Mouse (Mus musculus) olfactory bulb, adult 2 months (tissue): ENCODE measurements at regions not wholly inside any gene's neighbourhood (a gene's known extent, or its start where the extent isn't known, plus 50 kb on each side); places are given as distances from the start of the nearest gene placed in this dataset.

ENCODE experiments used
- H3K27ac ChIP-seq: fragments of 200-500 bp; 2 replicates; pipeline ENCODE4 v1.5.1; 2012; ENCODE audit warnings: low read depth, low read length; ENCODE audit not compliant: insufficient read depth
- H3K4me1 ChIP-seq: fragments of 200-500 bp; 2 replicates; pipeline ENCODE4 v1.6.1; 2012; ENCODE audit warnings: low read length; ENCODE audit not compliant: control insufficient read depth, insufficient read depth
- H3K4me3 ChIP-seq: fragments of 200-500 bp; 2 replicates; pipeline ENCODE4 v1.5.1; 2012; ENCODE audit warnings: mild to moderate bottlenecking, low read depth, low read length, moderate library complexity; ENCODE audit not compliant: insufficient read depth
- CTCF ChIP-seq: fragments of 200-500 bp; IDR thresholded peaks from 2 replicates; pipeline ENCODE4 v1.5.1; 2012; ENCODE audit warnings: low read depth, mild to moderate bottlenecking, low read length, moderate library complexity; ENCODE audit not compliant: insufficient read depth
- POLR2A ChIP-seq: fragments of 200-500 bp; IDR thresholded peaks from 2 replicates; pipeline ENCODE4 v1.6.1; 2012; ENCODE audit warnings: mild to moderate bottlenecking, low read depth, low read length, moderate library complexity; ENCODE audit not compliant: insufficient read depth
- WGBS: fragments of 180-500 bp; shearing (Covaris S2); methylation state at CpG from one replicate; pipeline ENCODE4 v1.1.7; 2018; 5-methylcytosine and 5-hydroxymethylcytosine counted together

DNA sequence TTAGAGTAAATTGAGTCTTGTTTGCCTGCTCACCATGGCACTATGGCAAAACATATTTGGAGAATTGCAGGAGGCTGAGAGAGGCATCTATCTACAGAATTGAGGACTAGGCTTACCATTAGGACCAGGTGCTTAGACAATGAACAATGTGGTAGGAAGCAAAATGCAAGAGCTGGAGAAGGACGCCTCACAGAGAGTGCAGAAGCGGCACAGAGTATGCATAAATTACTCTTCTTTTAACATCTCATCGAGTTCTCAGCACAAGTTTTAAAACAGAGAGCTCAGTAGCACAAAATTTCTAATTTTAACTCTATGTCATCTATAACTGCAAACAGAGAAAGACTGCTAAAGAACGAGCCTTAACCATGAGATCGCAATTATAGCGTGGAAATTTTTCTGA, 231.1 kb downstream of the Med10 start:
- Histone ChIP-seq H3K27ac (no peak overlapping the region), H3K4me1 (no peaks in the 10 kb centered on the region), H3K4me3 (no peak overlapping the region)
- TF ChIP-seq POLR2A: no peak
- TF ChIP-seq CTCF: no peak
- WGBS: 45% methylated on average over 6 of the region's 6 CpGs

DNA sequence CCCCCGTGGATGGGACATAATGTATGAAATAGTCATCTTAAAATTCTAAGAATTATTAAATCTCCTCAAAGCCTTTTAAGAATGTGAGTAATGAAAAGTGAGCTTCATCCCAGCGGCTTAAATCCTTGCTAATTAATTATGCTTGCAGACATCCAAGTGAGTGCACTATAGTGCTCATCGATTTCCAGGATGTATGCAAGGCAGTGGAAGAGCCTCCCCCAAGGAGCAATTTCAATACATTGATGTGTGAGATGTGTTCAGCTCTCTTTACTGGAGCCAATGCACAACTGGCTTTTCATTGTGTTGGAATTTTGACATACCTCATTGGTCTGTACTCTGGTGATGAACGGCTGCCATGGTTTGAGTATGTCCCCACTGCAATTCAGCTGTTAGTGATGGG, 231.6 kb downstream of the Med10 start:
- H3K4me1 ChIP-seq: no peaks in the 10 kb centered on the region
- H3K27ac ChIP-seq: no peak overlapping the region
- H3K4me3 ChIP-seq: no peak overlapping the region
- 51% methylated on average over 4 of the region's 4 CpGs for WGBS
- TF ChIP-seq CTCF (no peak), POLR2A (no peak)

DNA sequence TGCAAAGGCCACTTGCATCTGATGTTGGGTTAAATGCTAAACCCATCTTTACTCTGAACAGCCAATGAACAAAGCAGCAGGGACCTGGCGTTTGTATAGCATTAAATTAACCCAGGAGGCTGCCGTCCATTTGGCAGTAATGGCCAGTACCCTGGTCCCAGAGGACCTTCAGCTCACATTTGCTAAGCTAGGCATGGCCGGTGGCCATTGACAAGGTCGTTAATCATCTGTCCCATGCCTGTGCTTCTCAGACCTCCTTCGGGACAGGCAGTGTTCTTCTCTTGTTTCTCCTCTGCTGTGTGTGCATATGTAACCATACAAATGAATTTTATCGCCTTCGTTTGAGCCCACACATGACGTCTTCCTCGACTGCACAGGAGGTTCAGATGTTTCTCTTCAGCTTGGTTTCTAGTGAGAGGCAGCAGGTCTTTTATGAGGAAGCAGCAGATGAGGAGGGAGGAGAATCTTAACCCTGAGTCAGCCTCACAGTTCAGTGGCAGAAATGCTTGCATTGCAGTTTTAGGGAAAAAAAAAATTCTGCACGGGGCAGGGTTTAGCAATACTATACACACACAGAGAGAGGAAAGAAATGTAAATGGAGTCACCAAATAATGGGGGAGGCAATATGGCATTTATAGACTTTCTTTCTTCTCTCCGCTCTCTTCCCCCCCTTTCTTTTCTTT, 235.9 kb downstream of the Med10 start:
- no peaks in the 10 kb centered on the region for H3K4me1 ChIP-seq
- TF ChIP-seq POLR2A: no peak
- TF ChIP-seq CTCF: no peak
- WGBS: 73% methylated on average over 11 of the region's 11 CpGs
- H3K4me3 ChIP-seq: no peak overlapping the region
- H3K27ac ChIP-seq: no peak overlapping the region

DNA sequence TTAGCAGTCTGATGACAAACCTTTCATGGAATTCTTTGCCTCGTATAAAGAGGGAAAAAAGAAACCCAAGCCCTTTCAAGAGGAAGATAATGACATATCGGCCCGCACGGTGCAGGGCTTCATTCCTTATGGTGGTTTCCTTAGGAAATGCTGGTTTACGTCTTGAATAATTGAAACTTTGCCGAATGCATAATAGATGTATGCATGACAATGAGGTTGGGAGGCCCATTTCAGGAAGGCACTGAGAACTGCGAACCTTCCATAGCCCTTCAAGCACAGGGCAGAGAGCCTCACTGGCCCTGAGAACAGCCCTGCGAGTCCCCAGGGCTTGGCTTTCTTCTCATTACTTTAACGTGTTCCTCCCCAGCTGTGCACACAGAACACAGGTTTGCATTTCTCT, 255.7 kb downstream of the Med10 start:
- Histone ChIP-seq H3K4me1 (no peaks in the 10 kb centered on the region), H3K27ac (no peak overlapping the region), H3K4me3 (no peak overlapping the region)
- WGBS: 52% methylated on average over 9 of the region's 9 CpGs
- TF ChIP-seq CTCF: no peak
- TF ChIP-seq POLR2A: no peak

DNA sequence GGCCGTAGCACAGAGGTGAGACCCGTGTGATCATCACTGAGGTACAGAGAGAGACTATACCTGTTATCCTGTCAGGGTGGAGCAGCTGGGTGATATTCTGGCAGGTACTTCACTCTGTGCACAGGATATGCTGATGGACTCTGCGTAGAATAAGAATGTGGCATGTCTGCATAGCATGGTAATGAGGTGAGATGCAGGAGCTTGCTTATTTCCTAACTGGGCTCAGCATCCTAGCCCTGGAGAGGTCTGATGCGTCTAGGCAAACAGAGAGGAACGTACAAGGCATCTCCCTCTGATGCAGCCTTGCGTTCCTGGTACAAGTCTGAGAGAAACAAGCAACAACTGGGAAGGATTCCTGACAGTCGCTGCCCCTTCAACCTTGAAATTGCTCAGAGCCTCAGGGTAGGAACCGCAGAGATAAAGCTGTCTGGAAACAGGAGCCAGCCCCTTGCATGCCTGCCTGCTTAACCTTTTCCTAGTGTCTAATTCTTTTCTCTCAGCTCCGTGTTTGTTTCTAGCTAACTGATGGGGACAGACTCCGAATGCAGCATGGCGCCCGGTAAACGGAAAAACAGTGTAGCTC, 259.3 kb downstream of the Med10 start:
- TF ChIP-seq POLR2A (no peak), CTCF (no peak)
- Histone ChIP-seq H3K4me3 (no peak overlapping the region), H3K4me1 (no peaks in the 10 kb centered on the region), H3K27ac (no peak overlapping the region)
- WGBS: 81% methylated on average over 13 of the region's 13 CpGs

DNA sequence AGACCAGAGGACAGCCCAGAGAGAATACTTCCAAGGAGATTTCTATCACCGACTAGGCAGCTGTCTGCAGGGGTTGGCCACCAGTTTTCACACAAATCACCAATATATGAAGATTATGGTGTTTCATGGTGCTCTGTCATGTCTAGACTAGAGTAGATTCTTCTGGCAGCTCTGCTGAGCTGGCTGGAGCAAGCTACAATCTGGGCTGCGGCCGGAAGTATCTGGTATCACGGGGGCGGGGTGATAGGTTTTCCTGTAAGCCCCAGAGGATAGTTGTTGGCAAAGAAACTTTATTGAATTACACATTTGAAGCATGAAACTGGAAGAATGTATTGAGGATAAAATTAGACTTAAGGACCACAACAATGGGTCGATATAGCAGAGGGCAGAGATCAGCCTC, 271.5 kb downstream of the Med10 start:
- 89% methylated on average over 6 of the region's 6 CpGs for WGBS
- H3K4me3 ChIP-seq: no peak overlapping the region
- no peak overlapping the region for H3K27ac ChIP-seq
- H3K4me1 ChIP-seq: no peaks in the 10 kb centered on the region
- TF ChIP-seq POLR2A (no peak), CTCF (no peak)

DNA sequence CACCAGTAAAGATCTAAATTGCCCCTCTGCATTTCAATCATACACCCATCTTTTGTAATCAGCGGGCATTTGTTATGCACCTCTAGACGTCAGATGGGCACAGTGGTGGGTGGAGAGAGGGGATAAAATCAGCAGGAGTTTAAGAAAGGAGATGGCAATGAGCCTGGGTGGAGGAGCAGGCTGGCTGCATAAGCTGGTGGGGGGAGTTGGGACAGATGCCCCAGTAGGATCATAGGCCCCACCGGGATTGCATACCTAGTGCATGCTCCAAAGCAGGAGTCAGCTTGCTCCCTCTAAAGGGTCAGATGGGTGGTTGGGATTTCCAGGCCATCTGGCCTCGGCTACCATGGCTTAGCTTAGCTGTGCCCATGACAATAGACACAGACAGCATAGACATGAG, 273.2 kb downstream of the Med10 start:
- Histone ChIP-seq H3K27ac (no peak overlapping the region), H3K4me1 (no peaks in the 10 kb centered on the region), H3K4me3 (no peak overlapping the region)
- TF ChIP-seq CTCF (no peak), POLR2A (no peak)
- 84% methylated on average over 4 of the region's 4 CpGs for WGBS

DNA sequence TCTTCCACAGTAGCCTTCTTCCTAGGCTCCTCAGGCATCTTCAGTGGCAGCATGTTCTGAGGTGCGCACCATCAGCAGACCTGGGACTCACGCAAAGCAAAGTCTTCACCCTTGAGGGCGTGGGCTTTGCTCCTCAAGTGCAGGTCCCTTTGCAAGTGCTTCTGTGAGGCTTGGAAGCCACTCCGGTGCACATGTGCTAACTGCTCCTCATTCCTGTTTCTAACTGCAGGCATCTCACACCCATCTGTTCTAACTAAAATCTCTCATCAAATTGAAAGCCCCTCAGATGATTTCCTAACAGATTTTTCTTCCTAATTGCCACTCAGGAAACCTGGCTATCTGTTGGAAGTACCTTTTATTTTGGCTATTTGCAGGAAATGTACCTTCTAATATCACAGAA, 278.9 kb downstream of the Med10 start:
- no peak overlapping the region for H3K27ac ChIP-seq
- WGBS: 85% methylated on average over 4 of the region's 4 CpGs

DNA sequence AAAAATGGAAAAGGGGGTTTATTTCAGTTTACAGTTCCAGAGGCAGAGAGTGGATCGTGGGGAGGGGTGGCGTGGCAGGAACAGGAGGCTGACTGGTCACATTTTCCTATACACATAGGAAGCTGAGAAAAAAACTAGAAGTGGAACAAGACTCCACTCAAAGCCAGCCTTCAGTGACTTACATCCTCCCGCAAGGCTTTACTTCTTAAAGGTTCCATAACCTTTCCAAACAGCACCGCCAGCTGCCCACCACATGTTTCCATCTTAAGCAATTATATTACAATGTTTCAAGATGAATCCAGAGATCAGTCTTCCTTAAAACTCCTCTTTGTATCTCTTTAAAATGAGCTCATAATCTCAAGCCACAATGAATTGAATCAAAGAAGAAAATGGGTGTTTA, 290.7 kb downstream of the Med10 start:
- Histone ChIP-seq H3K4me3 (no peak overlapping the region), H3K27ac (no peak overlapping the region), H3K4me1 (no peaks in the 10 kb centered on the region)
- TF ChIP-seq CTCF (no peak), POLR2A (no peak)
- WGBS: 78% methylated on average over 4 of the region's 4 CpGs

More for the DNA sequence above, 278.9 kb downstream of the Med10 start:
- no peak for TF ChIP-seq CTCF
- TF ChIP-seq POLR2A: no peak
- Histone ChIP-seq H3K4me3 (no peak overlapping the region), H3K4me1 (no peaks in the 10 kb centered on the region)

DNA sequence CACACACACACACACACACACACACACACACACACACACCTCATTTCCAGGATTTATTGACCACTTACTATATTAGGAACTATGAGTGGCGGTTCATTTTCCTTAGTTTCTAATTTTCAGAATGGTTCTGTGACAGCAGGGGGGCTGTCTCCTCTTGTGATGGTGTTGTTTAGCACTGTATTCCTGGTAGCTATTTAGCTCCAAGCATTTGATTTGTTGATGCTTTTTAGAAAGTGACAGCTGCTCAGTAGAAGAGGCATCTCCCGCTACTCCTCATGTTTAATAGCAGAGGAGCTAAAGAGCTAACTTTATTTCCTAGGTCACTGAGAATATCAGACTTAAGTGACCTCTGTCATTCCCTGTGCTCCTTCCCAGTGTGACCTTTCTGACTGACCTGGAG, 291.8 kb downstream of the Med10 start:
- no peak overlapping the region for H3K4me3 ChIP-seq
- TF ChIP-seq POLR2A: no peak
- TF ChIP-seq CTCF: no peak
- H3K27ac ChIP-seq: no peak overlapping the region
- no peaks in the 10 kb centered on the region for H3K4me1 ChIP-seq
- WGBS: 78% methylated on average over 2 of the region's 2 CpGs
